Mouse (Mus musculus): ENCODE measurements around the gene Lcp1.

- TF ChIP-seq CTCF (IDR thresholded peaks at IDR 0.05; ENCODE audit: borderline replicate concordance, control insufficient read depth, extremely low read depth, insufficient read depth, low read length, poor library complexity) = no peak
- TF ChIP-seq POLR2A (IDR thresholded peaks at IDR 0.05; ENCODE audit: control insufficient read depth, extremely low read depth, insufficient read depth, low read length, poor library complexity) = no peak
These were observed 50.4 kb downstream of the Lcp1 start for GRCm38 (mm10) chr14:75181062-75181935.
